Mouse (Mus musculus): ENCODE data around the gene Gm10799.
"Not testable (repeated sequence)": the region's sequence is repeated elsewhere in the genome, so short reads cannot be mapped to it uniquely, and the experiment has no call there.

The Gm10799 gene

DNA sequence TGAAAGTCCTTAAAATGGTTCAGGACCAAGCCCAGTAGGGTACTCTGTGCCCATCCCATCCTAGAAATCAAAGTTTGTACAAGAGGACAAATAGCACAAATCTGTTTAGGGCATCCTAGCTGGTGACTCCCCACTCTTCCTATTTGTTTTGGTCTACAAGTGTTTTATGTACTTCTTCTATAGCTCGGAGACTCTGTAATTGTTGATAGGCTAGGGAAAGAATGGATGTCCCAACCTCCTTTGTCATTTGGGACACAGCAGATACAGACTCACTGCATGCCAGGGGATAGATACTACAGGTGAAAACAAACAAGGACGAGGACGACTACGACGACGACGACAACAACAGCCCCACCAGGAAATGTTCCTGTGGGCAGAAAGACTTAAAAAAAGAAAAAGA is at the start of gene Gm10799:
Gm10799 (minus strand) TSS at position 101 of the 400 bp plus-strand sequence.
- not testable (repeated sequence) for DNase-seq (ENCODE audit: low spot score)

DNA sequence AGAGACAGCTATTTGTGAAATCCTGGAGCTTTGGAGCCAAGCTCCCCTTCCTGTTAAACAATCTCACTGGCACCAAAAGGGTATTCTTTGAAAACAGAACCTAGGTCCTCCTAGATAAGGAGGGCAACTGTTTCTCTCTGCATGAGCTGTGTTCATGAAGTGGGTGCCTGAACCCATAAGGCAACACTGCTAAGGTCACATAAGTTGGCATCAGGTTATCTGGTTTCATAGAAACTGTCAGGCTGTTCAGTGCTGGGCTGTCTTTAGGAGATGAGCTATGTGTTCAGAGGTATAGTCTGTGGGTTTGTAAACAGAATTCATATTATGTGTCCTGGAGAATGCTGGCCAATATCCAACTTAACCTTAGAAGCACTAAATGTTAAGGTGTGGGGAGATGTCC is 48.8 kb upstream of the Gm10799 start:
- DNase-seq (ENCODE audit: low spot score) = not testable (repeated sequence)

DNA sequence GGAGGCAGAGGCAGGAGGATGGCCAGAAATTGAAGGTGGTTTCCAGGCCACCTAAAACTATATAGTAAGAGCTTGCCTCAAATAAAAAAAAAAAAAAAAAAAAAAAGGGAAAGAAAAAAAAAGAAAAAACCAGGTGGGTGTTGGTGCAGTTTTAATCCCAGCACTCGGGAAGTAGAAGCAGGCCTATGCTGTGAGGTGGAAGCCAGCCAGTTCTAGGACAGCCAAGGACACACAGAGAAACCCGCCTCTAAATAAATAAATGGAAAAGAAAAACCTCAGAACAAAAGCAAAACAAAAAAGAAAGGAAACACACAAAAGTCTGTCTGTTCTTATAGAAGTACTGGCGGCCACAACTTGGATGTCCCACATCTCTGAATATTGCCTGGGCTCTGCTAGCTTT is 46.5 kb upstream of the Gm10799 start:
- no peak for DNase-seq (ENCODE audit: low spot score)

DNA sequence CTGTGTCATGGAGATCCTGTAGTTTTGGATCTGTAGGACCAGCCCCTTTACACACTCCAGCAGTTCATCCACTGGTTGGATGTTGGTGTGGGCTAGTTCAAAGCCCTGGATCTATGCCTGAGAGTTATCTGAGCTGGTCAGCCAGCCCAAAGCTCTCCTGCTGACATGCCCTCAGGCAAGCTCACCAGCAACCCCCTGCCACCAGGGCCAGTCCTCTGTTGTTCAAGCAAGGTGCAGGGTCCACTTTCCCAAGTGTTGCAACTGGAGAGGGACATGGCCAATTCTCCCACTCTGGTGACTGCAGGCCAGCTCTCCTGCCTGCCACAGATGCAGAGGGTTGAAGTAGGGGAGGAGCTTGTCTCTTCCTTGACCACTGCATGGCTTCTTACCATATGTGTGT is 45.2 kb upstream of the Gm10799 start:
- not testable (repeated sequence) for DNase-seq (ENCODE audit: low spot score)

DNA sequence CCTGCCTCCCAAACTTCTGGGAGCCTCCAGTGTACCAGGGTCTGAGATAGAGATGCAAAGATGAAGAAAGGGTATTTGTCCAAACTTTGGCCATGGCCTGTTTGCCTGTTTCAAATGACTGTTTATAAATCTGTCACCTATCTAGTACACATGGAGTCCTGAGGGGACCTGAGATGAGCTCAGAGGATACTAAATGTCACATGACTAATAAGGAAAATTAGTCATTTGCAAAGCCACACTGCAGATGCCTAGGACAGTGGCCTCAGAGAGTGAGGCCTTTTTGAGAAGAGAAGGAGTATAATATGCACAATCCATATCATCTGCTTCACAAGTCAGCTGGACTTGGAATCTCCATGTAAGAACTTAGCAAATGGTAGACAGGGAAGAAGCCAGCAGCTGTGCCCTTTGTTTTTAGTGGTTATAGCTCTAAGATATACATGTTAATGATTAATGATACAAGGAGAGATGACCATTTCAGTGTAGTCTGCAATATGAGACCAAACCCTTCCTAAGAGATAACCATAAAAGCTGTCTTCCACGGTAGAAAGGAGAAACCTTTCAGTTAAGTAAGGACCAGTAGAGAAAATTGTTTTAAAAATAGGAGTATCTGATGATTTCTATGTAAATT is 42.9 kb upstream of the Gm10799 start:
- not testable (repeated sequence) for DNase-seq (ENCODE audit: low spot score)

DNA sequence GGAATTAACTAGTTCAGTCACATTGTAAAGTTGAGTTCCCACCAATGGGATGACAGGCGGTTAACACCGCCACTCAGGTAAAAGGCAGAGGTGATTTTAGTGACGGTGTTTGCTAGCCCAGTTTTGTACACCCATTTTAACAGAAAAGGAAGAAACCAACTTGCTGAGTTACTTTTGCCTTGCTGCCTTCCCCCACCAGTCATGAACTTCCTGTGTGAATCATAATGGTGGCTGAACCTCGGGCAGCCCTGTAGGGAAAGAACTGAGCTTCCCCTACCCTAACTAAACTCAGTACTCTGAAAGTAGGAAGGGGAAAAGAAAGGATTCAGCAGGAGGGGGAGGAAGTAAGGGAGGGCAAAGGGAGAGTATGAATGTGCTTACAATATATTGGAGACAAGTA is 41.7 kb upstream of the Gm10799 start:
- no peak for DNase-seq (ENCODE audit: low spot score)

GRCm38 (mm10) chr2:104109528-104109927 is 41.2 kb upstream of the Gm10799 start:
- no peak for DNase-seq (ENCODE audit: low spot score)

- not testable (repeated sequence) for DNase-seq (ENCODE audit: low spot score)
Measured at GRCm38 (mm10) chr2:104109021-104109420, 40.7 kb upstream of the Gm10799 start.

DNA sequence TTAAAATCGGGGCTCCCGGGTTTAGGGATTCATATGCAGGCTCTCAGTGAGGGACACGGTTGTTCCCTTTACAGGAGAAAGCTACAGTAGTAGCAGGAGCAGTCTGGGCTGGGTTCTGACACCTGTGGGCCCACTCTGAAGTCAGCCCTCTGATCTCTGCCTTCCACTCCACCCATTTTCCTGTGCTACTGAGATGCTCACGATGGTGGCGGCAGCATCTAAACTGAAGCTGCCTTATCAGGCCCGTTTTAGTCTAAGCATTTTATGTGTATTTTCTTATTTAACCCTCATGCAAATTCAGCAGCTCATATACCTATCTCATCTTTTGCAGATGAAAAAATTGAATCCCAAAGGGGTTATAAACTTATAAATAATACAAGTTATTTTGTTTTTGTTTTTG is 36.5 kb upstream of the Gm10799 start:
- no peak for DNase-seq (ENCODE audit: low spot score)

DNA sequence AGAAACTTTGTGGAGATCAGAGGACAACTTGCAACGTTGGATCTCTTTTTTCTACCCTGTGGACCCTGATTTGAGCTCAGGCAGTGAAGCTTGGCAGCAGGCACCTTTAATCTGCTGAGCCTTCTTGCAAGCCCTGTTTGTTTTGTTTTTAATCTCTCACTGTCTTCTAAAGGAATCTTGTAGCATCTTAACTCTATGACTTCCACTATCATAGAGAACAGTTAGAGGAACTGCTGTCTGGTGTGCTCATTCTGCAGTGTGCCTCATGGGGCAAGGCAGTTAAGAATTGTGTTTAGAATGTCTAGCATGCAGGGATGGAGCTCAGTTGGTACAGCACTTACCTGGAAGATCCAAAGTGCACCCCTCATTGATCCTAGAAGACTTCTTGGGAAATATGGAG is 31.6 kb upstream of the Gm10799 start:
- no peak for DNase-seq (ENCODE audit: low spot score)

GRCm38 (mm10) chr2:104099231-104099585 is 30.9 kb upstream of the Gm10799 start:
- DNase-seq (ENCODE audit: low spot score) = no peak

GRCm38 (mm10) chr2:104098529-104099230 is 30.3 kb upstream of the Gm10799 start:
- no peak for DNase-seq (ENCODE audit: low spot score)

DNA sequence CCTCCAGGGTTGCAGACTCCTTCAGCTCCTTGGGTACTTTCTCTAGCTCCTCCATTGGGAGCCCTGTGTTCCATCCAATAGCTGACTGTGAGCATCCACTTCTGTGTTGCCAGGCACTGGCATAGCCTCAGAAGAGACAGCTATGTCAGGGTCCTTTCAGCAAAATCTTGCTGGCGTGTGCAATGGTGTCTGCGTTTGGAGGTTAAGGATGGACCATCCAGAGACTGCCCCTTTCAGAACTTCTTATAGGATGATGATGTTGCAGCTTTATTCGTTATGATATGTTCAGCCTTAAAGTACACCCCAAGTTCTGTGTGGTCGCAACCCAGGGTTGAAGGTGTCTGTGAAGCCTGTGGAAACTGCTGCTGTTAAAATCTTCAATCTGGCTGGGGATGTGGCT is 29.0 kb upstream of the Gm10799 start:
- DNase-seq (ENCODE audit: low spot score) = not testable (repeated sequence)

- DNase-seq (ENCODE audit: low spot score) = peak; percentile 32
Measured at GRCm38 (mm10) chr2:104096796-104097195, 28.4 kb upstream of the Gm10799 start.

DNA sequence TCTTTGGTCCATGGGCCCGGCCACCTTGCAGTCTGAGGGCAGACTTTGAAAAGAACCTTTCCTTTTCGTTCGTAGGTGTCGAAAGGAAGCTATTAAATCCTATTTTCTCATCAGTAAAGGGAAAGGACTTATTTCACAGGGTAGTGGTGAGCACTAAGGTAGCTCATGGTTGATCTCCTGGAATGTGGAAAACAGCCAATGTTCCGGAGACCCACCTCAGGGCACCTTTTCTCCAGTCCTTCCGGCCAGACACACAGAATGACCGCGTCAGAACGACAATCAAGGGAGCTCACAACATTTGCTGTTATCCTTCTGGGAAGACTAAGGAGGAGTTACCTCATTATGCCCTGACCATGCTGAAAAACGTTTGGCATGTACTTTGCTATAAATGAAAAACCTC is 27.9 kb upstream of the Gm10799 start:
- peak; percentile 18 for DNase-seq (ENCODE audit: low spot score)

DNA sequence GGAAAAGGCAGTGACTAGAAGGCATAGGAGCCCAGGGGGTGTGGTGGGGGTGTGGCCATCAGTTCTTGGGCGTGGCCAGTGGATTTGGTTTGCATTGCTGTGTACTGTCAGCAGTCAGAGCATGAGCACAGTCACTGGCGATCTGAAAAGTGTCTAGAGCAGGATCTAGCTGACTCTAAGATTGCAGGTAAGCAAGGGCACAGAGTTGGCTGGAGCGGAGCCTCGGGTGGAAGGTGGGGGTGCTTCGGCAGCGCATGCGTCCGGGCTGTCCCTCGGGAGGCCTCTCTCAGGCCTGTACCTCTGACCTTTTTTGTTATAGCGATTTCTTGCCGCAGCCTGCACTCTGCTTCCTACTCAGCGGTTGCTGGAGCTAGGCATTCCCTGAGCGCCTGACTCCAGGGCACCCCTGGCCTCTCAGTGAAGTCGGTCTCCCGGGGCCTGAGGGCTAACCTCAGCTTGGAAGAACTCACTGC is 27.4 kb upstream of the Gm10799 start, which contains the start of gene Cd59a:
Cd59a (plus strand) TSS at position 61 of the 473 bp plus-strand sequence.
- DNase-seq (ENCODE audit: low spot score) = peak; percentile 85

DNA sequence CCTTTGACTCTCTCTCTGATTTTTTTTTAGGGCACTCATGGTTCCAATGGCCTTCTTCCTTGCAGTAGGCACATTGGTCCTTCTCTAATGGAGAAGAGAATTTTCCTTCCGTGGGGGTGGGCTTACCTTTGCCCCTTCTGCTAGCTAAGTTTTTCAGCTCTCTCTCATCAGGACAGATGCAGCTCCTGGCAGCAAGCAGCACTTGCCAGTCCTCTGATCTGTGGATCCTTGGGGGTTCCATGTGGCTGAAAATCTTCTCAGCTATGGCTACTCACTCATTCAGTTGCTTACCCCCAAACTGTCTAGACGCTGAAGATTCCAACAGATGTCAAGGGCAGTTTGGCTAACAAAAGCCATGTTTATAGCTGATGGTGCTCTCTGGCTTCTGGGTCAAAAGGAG is 25.0 kb upstream of the Gm10799 start:
- no peak for DNase-seq (ENCODE audit: low spot score)

DNA sequence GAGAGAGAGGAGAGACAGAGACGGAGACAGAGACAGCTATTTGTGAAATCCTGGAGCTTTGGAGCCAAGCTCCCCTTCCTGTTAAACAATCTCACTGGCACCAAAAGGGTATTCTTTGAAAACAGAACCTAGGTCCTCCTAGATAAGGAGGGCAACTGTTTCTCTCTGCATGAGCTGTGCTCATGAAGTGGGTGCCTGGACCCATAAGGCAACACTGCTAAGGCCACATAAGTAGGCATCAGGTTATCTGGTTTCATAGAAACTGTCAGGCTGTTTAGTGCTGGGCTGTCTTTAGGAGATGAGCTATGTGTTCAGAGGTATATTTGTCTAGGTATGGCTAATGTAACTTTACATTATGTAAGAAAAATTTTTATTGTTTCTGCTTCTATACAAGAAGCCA is 19.2 kb upstream of the Gm10799 start:
- not testable (repeated sequence) for DNase-seq (ENCODE audit: low spot score)

DNA sequence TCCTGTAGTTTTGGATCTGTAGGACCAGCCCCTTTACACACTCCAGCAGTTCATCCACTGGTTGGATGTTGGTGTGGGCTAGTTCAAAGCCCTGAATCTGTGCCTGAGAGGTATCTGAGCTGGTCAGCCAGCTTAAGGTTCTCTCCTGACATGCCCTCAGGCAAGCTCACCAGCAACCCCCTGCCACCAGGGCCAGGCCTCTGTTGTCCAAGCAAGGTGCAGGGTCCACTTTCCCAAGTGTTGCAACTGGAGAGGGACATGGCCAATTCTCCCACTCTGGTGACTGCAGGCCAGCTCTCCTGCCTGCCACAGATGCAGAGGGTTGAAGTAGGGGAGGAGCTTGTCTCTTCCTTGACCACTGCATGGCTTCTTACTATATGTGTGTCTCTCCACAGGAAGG is 15.7 kb upstream of the Gm10799 start:
- DNase-seq (ENCODE audit: low spot score) = not testable (repeated sequence)

DNA sequence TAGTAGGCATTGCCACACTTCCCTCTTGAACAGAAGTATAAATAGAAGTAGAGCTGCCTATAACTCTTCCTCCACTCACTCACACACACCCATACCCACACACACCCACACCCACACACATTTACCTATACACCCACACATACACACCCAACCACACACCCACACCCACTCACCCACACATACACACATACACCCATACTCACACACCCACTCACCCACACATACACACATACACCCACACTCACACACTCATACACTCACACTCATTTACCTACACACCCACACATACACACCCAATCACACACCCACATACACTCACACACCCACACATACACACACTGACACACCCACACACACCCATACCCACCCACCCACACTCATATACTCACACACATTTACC is 14.1 kb upstream of the Gm10799 start:
- no peak for DNase-seq (ENCODE audit: low spot score)

- DNase-seq (ENCODE audit: low spot score) = not testable (repeated sequence)
Measured at GRCm38 (mm10) chr2:104081436-104082050, 13.2 kb upstream of the Gm10799 start.

DNA sequence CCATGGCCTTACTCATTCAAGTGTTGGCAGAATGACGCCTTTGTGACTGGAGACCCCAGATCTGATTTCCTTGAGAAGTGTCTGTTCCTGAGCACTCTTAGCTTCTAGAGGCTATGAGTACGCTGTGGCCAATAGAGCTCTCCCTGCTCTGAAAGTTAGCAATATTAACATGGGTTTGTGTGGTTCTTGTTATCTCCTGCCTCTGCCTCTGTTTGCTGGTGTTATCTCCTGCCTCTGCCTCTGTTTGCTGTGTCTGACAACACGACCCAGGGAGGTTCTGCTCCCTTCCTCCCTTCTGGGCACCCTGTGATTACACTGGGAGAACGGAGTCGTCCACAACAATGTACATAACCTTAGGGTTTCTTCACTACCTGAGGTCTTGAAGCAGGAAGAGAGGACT is 9.9 kb upstream of the Gm10799 start:
- DNase-seq (ENCODE audit: low spot score) = not testable (repeated sequence)

DNA sequence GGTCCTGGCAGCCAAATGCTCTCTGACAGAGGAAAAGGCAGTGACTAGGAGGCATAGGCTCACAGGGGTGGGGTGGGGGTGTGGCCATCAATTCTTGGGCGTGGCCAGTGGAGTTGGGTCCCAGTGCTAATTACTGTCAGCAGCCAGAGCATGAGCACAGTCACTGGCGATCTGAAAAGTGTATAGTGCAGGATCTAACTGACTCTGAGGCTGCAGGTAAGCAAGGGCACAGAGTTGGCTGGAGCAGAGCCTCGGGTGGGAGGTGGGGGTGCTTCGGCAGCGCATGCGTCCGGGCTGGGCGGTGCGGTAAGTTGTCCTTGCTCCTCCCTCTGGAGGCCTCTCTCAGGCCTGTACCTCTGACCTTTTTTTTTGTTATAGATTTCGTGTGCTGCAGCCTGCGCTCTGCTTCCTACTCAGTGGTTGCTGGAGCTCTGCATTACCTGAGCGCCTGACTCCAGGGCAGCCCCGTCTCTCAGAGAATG is 1.4 kb upstream of the Gm10799 start, which contains the start of gene Cd59b:
Cd59b (plus strand) TSS at position 146 of the 482 bp plus-strand sequence.
- DNase-seq (ENCODE audit: low spot score) = peak; percentile 74
